Mouse (Mus musculus) olfactory bulb, adult 2 months (tissue): ENCODE data around the gene Olfr700.

Source experiments
- CTCF ChIP-seq: fragments of 200-500 bp; IDR thresholded peaks from 2 replicates; pipeline ENCODE4 v1.5.1; 2012; ENCODE audit warnings: low read depth, mild to moderate bottlenecking, low read length, moderate library complexity; ENCODE audit not compliant: insufficient read depth
- POLR2A ChIP-seq: fragments of 200-500 bp; IDR thresholded peaks from 2 replicates; pipeline ENCODE4 v1.6.1; 2012; ENCODE audit warnings: mild to moderate bottlenecking, low read depth, low read length, moderate library complexity; ENCODE audit not compliant: insufficient read depth

GRCm38 (mm10) chr7:106815775-106816174 is 7.1 kb upstream of the Olfr700 start:
- TF ChIP-seq POLR2A (no peak), CTCF (no peak)
